Mouse (Mus musculus): ENCODE data around the gene Brca1. TPM values are rescaled to one million over a fixed set of nuclear protein-coding genes. Genes with fewer than 3 reads are reported as not detected.
"Not testable (repeated sequence)": the region's sequence is repeated elsewhere in the genome, so short reads cannot be mapped to it uniquely, and the experiment has no call there.

Brca1 gene
- polyA plus RNA-seq, 1 experiment from 2014 or later = 23.7 TPM

GRCm38 (mm10) chr11:101452093-101452774 is 99.5 kb downstream of the Brca1 start:
- Histone ChIP-seq H3K4me1 (peaks cover 19% of the 10 kb centered on the region), H3K9me3 (no peaks in the 10 kb centered on the region), H3K4me3 (no peak overlapping the region), H3K27ac (replicated peaks) (no peak overlapping the region), H3K27me3 (replicated peaks; ENCODE audit: low read depth, poor library complexity, severe bottlenecking) (no peaks in the 10 kb centered on the region), H3K36me3 (replicated peaks) (no peaks in the 10 kb centered on the region)
- DNase-seq (ENCODE audit: low spot score) = no peak
- WGBS = 78% methylated on average over 10 of the region's 10 CpGs

- WGBS = 94% methylated on average over 10 of the region's 10 CpGs
- DNase-seq (ENCODE audit: low spot score) = no peak
- H3K36me3 ChIP-seq (replicated peaks) = peaks cover 5% of the 10 kb centered on the region
Observed at GRCm38 (mm10) chr11:101451536-101451935, 100.2 kb downstream of the Brca1 start.

GRCm38 (mm10) chr11:101450394-101450793 is 101.4 kb downstream of the Brca1 start:
- 84% methylated on average over 3 of the region's 3 CpGs for WGBS
- Histone ChIP-seq H3K4me1 (peaks cover 16% of the 10 kb centered on the region), H3K4me3 (no peak overlapping the region), H3K9me3 (no peaks in the 10 kb centered on the region), H3K27me3 (replicated peaks; ENCODE audit: low read depth, poor library complexity, severe bottlenecking) (no peaks in the 10 kb centered on the region), H3K27ac (replicated peaks) (no peak overlapping the region), H3K36me3 (replicated peaks) (peaks cover 13% of the 10 kb centered on the region)
- DNase-seq (ENCODE audit: low spot score) = no peak

More at GRCm38 (mm10) chr11:101451536-101451935, 100.2 kb downstream of the Brca1 start:
- Histone ChIP-seq H3K27ac (replicated peaks) (no peak overlapping the region), H3K27me3 (replicated peaks; ENCODE audit: low read depth, poor library complexity, severe bottlenecking) (no peaks in the 10 kb centered on the region), H3K4me3 (no peak overlapping the region), H3K4me1 (peaks cover 19% of the 10 kb centered on the region), H3K9me3 (no peaks in the 10 kb centered on the region)

- Histone ChIP-seq H3K4me1 (peaks cover 13% of the 10 kb centered on the region), H3K36me3 (replicated peaks) (peaks cover 21% of the 10 kb centered on the region)
- not testable (repeated sequence) for H3K9me3 ChIP-seq; H3K4me3 ChIP-seq; H3K27ac ChIP-seq (replicated peaks); H3K27me3 ChIP-seq (replicated peaks; ENCODE audit: low read depth, poor library complexity, severe bottlenecking); DNase-seq (ENCODE audit: low spot score)
- WGBS = 91% methylated on average over 4 of the region's 4 CpGs
Observed at GRCm38 (mm10) chr11:101449596-101449995, 102.2 kb downstream of the Brca1 start.

GRCm38 (mm10) chr11:101448899-101449298 is 102.9 kb downstream of the Brca1 start:
- peaks cover 28% of the 10 kb centered on the region for H3K36me3 ChIP-seq (replicated peaks)
- H3K27ac ChIP-seq (replicated peaks) = no peak overlapping the region
- H3K27me3 ChIP-seq (replicated peaks; ENCODE audit: low read depth, poor library complexity, severe bottlenecking) = no peaks in the 10 kb centered on the region
- DNase-seq (ENCODE audit: low spot score) = no peak
- no peaks in the 10 kb centered on the region for H3K9me3 ChIP-seq
- peaks cover 17% of the 10 kb centered on the region for H3K4me1 ChIP-seq
- WGBS = 82% methylated on average over 4 of the region's 4 CpGs
- peak overlapping the region; percentile 37; the same call in 1 of the 2 replicates for H3K4me3 ChIP-seq

- H3K27ac ChIP-seq (replicated peaks) = 0 out of 2 replicates have a peak within 1 kb of the TSS, but pooled peaks have one; percentile 15
- no peaks in the 10 kb centered on the region for H3K9me3 ChIP-seq
- DNase-seq (ENCODE audit: low spot score) = no peak
Observed at GRCm38 (mm10) chr11:101448274-101448746, 103.4 kb downstream of the Brca1 start, which contains the start of gene Ifi35. Gene Ifi35, plus strand, starts transcription at chr11:101448407.

GRCm38 (mm10) chr11:101447786-101448185 is 104.0 kb downstream of the Brca1 start:
- Histone ChIP-seq H3K27me3 (replicated peaks; ENCODE audit: low read depth, poor library complexity, severe bottlenecking) (no peaks in the 10 kb centered on the region), H3K36me3 (replicated peaks) (peaks cover 39% of the 10 kb centered on the region), H3K27ac (replicated peaks) (no peak overlapping the region), H3K4me3 (no peak overlapping the region), H3K9me3 (no peaks in the 10 kb centered on the region), H3K4me1 (peaks cover 26% of the 10 kb centered on the region)
- DNase-seq (ENCODE audit: low spot score) = no peak
- 89% methylated on average over 5 of the region's 5 CpGs for WGBS

More at GRCm38 (mm10) chr11:101448274-101448746, 103.4 kb downstream of the Brca1 start, which contains the start of gene Ifi35:
- WGBS = 37% methylated on average over 10 of the region's 10 CpGs
- Histone ChIP-seq H3K36me3 (replicated peaks) (peaks cover 34% of the 10 kb centered on the region), H3K27me3 (replicated peaks; ENCODE audit: low read depth, poor library complexity, severe bottlenecking) (no peaks in the 10 kb centered on the region), H3K4me3 (peak within 1 kb of the TSS; percentile 37), H3K4me1 (peaks cover 23% of the 10 kb centered on the region)

GRCm38 (mm10) chr11:101446860-101447259 is 104.9 kb downstream of the Brca1 start:
- not testable (repeated sequence) for H3K27ac ChIP-seq (replicated peaks); H3K9me3 ChIP-seq; H3K4me3 ChIP-seq; DNase-seq (ENCODE audit: low spot score); H3K27me3 ChIP-seq (replicated peaks; ENCODE audit: low read depth, poor library complexity, severe bottlenecking)
- WGBS = 93% methylated on average over 8 of the region's 8 CpGs
- H3K36me3 ChIP-seq (replicated peaks) = peaks cover 39% of the 10 kb centered on the region
- peaks cover 26% of the 10 kb centered on the region for H3K4me1 ChIP-seq

GRCm38 (mm10) chr11:101446319-101446718 is 105.4 kb downstream of the Brca1 start:
- no peak overlapping the region for H3K4me3 ChIP-seq
- 82% methylated on average over 1 of the region's 1 CpGs for WGBS
- H3K36me3 ChIP-seq (replicated peaks) = peaks cover 39% of the 10 kb centered on the region
- H3K27ac ChIP-seq (replicated peaks) = no peak overlapping the region
- no peaks in the 10 kb centered on the region for H3K9me3 ChIP-seq
- H3K4me1 ChIP-seq = peaks cover 26% of the 10 kb centered on the region
- DNase-seq (ENCODE audit: low spot score) = no peak
- H3K27me3 ChIP-seq (replicated peaks; ENCODE audit: low read depth, poor library complexity, severe bottlenecking) = no peaks in the 10 kb centered on the region

- Histone ChIP-seq H3K9me3 (no peaks in the 10 kb centered on the region), H3K27ac (replicated peaks) (peak overlapping the region; percentile 98), H3K4me1 (peaks cover 20% of the 10 kb centered on the region), H3K27me3 (replicated peaks; ENCODE audit: low read depth, poor library complexity, severe bottlenecking) (no peaks in the 10 kb centered on the region), H3K4me3 (peak overlapping the region; percentile 90), H3K36me3 (replicated peaks) (peaks cover 39% of the 10 kb centered on the region)
- no peak for DNase-seq (ENCODE audit: low spot score)
- 2% methylated on average over 14 of the region's 14 CpGs for WGBS
Observed at GRCm38 (mm10) chr11:101442760-101443159, 109.0 kb downstream of the Brca1 start.

GRCm38 (mm10) chr11:101442127-101442693 is 109.5 kb downstream of the Brca1 start, which contains the start of gene Rpl27:
Gene Rpl27, plus strand, starts transcription at chr11:101442298.
- H3K27me3 ChIP-seq (replicated peaks; ENCODE audit: low read depth, poor library complexity, severe bottlenecking) = no peaks in the 10 kb centered on the region
- H3K4me3 ChIP-seq = peak within 1 kb of the TSS; percentile 90
- peaks cover 20% of the 10 kb centered on the region for H3K4me1 ChIP-seq
- H3K27ac ChIP-seq (replicated peaks) = peak within 1 kb of the TSS; percentile 98
- peaks cover 39% of the 10 kb centered on the region for H3K36me3 ChIP-seq (replicated peaks)
- peak; percentile 99 for DNase-seq (ENCODE audit: low spot score)
- WGBS = under 1% methylated on average over 42 of the region's 42 CpGs
- no peaks in the 10 kb centered on the region for H3K9me3 ChIP-seq

- Histone ChIP-seq H3K27ac (replicated peaks) (peak overlapping the region; percentile 78), H3K4me3 (peak overlapping the region; percentile 90), H3K4me1 (peaks cover 20% of the 10 kb centered on the region), H3K36me3 (replicated peaks) (peaks cover 34% of the 10 kb centered on the region)
- not testable (repeated sequence) for H3K9me3 ChIP-seq; DNase-seq (ENCODE audit: low spot score); H3K27me3 ChIP-seq (replicated peaks; ENCODE audit: low read depth, poor library complexity, severe bottlenecking)
- 40% methylated on average over 15 of the region's 15 CpGs for WGBS
Observed at GRCm38 (mm10) chr11:101441450-101442126, 110.2 kb downstream of the Brca1 start.

Measured in embryonic facial prominence, embryonic 10.5 days (tissue).